Mouse (Mus musculus) intestine, postnatal 0 days (tissue): Measurements from ENCODE around the gene Dnajc7. TPM values are rescaled to one million over a fixed set of nuclear protein-coding genes. Genes with fewer than 3 reads are reported as not detected.
"Not testable (repeated sequence)": the region's sequence is repeated elsewhere in the genome, so short reads cannot be mapped to it uniquely, and the experiment has no call there.

Experiments used
- ATAC-seq: fragments of 200-750 bp; cut with Nextera tagmentation; 2 replicates; pipeline ENCODE4 v1.8.0; 2017; ENCODE audit warnings: mild to moderate bottlenecking, moderate TSS enrichment, moderate library complexity
- H3K27ac ChIP-seq: fragments of 300-500 bp; sonication (generic); 2 replicates; pipeline ENCODE4 v1.5.1; 2014; ENCODE audit warnings: mild to moderate bottlenecking, low read depth, low read length, moderate library complexity
- H3K27me3 ChIP-seq: fragments of 300-500 bp; sonication (generic); replicated peaks from 2 replicates; pipeline ENCODE4 v1.6.1; 2014; ENCODE audit warnings: low read length, mixed read lengths; ENCODE audit not compliant: control insufficient read depth, insufficient read depth
- H3K36me3 ChIP-seq: fragments of 300-500 bp; sonication (generic); 2 replicates; pipeline ENCODE4 v1.6.1; 2014; ENCODE audit warnings: mild to moderate bottlenecking, moderate library complexity; ENCODE audit not compliant: control insufficient read depth, insufficient read depth
- H3K4me1 ChIP-seq: fragments of 300-500 bp; sonication (generic); replicated peaks from 2 replicates; pipeline ENCODE4 v1.6.1; 2014; ENCODE audit warnings: antibody characterized with exemption, low read length, mixed read lengths; ENCODE audit not compliant: control insufficient read depth, insufficient read depth
- H3K4me2 ChIP-seq: fragments of 300-500 bp; sonication (generic); replicated peaks from 2 replicates; pipeline ENCODE4 v1.6.1; 2014; ENCODE audit warnings: low read depth, mild to moderate bottlenecking, moderate library complexity
- H3K4me3 ChIP-seq: fragments of 300-500 bp; sonication (generic); 2 replicates; pipeline ENCODE4 v1.5.1; 2014; ENCODE audit warnings: low read depth, low read length
- H3K9ac ChIP-seq: fragments of 300-500 bp; sonication (generic); 2 replicates; pipeline ENCODE4 v1.6.1; 2014; ENCODE audit warnings: mild to moderate bottlenecking, low read depth, low read length
- H3K9me3 ChIP-seq: fragments of 300-500 bp; sonication (generic); 2 replicates; pipeline ENCODE4 v1.6.1; 2016; ENCODE audit warnings: mixed run types; ENCODE audit not compliant: control insufficient read depth
- CTCF ChIP-seq: sonication (generic); IDR thresholded peaks from 2 replicates; pipeline ENCODE4 v1.5.1; 2016; ENCODE audit warnings: low read depth, mild to moderate bottlenecking, control low read depth, antibody characterized with exemption, moderate library complexity
- WGBS: fragments of 180-500 bp; shearing (Covaris S2); extraction: QIAGEN DNeasy Blood & Tissue Kit; methylation state at CpG from one replicate; pipeline ENCODE4 v1.1.7; 2014; 5-methylcytosine and 5-hydroxymethylcytosine counted together
- polyA plus RNA-seq: library from polyadenylated mRNA; unstranded; fragments of >200 nt; fragmentation: Nextera tagmentation; extraction: Ambion mirVana; gene quantifications from 2 replicates; pipeline ENCODE4 v1.2.1, GENCODE M21; 2015

The Dnajc7 gene
- 72.9 and 80.2 TPM in 2 replicates for polyA plus RNA-seq

DNA sequence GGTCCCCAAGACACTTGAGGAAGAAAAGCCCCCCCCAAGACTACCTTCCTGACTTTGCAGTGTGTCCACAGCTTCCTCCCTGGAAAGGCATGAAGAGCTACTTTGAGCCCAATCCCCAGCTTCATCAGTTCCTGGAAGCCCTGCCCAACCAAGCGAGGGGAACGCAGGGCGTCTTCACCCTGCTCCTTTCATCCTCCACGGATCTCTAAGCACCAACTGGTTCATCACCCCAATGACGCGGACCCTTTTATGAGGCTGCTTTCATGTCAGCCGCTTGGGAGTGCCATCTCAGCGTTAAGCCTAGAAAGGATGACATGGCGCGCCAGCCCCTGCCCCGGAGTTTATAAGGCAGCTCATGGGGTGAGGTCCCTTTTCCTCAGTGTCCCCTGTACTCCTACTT is at the start of gene Dnajc7:
Gene Dnajc7, minus strand, starts transcription at position 187 of the 400 bp plus-strand sequence.
- no peak; the same call in 1 of the 2 replicates for ATAC-seq
- Histone ChIP-seq H3K4me3 (peak within 1 kb of the TSS; percentile 99), H3K4me2 (peak within 1 kb of the TSS; percentile 90), H3K36me3 (peaks cover 3% of the 10 kb centered on the region; the same call in 1 of the 2 replicates), H3K9ac (peak within 1 kb of the TSS; percentile 90), H3K27me3 (no peaks in the 10 kb centered on the region), H3K27ac (peak within 1 kb of the TSS; percentile 94), H3K9me3 (no peaks in the 10 kb centered on the region), H3K4me1 (peaks cover 9% of the 10 kb centered on the region; the same call in 1 of the 2 replicates)
- WGBS = 3% methylated on average over 11 of the region's 11 CpGs
- no peak for TF ChIP-seq CTCF

DNA sequence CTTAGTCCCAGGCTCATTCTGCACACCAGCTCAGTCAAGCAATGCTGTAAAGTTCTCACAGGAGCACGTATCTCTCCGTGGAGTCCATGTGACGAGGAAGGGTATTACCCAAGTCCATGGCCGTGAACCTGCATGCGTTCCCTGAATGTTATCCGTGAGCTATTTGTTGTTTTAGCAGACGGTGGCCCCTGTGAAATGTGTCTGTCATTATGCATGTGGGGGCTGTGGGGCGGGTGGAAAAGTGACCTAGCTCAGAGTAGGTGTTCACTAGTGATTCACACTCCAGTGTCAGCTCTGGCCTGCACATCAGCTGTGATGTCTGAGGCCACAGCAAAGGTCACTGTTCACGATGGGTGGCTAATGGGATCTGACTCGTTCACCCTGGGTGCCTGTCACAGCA is 39.8 kb upstream of the Dnajc7 start:
- Histone ChIP-seq H3K36me3 (no peaks in the 10 kb centered on the region), H3K27ac (no peak overlapping the region), H3K9ac (no peak overlapping the region), H3K27me3 (no peaks in the 10 kb centered on the region), H3K4me1 (no peaks in the 10 kb centered on the region), H3K9me3 (no peaks in the 10 kb centered on the region), H3K4me2 (no peak overlapping the region), H3K4me3 (no peak overlapping the region)
- no peak for ATAC-seq
- WGBS = 66% methylated on average over 10 of the region's 10 CpGs
- TF ChIP-seq CTCF = no peak

DNA sequence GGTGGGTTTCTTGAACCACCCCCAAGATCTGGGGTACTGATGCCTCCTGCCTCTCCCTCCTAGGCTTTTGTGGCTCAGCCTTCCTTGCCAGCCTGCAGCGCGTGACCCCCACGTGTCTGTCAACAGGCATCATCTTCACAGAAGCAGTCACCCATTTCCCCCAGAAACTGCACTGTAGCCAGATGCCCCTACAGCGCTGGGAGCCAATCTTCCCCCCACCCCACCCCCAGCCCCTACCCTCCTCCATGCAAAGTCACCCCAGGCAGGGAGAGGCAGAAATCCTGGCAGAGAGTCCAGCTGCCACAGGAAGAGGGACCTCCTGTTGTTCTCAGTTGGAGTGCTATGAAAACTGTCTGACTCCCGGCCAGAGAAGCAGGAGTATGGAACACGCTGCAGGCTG is 36.5 kb upstream of the Dnajc7 start:
- H3K9ac ChIP-seq = no peak overlapping the region
- no peak overlapping the region for H3K4me3 ChIP-seq
- H3K27me3 ChIP-seq = no peaks in the 10 kb centered on the region
- no peaks in the 10 kb centered on the region for H3K9me3 ChIP-seq
- TF ChIP-seq CTCF = no peak
- no peaks in the 10 kb centered on the region for H3K36me3 ChIP-seq
- WGBS = 24% methylated on average over 6 of the region's 6 CpGs
- no peaks in the 10 kb centered on the region for H3K4me1 ChIP-seq
- H3K4me2 ChIP-seq = no peak overlapping the region
- no peak overlapping the region for H3K27ac ChIP-seq
- ATAC-seq = no peak

DNA sequence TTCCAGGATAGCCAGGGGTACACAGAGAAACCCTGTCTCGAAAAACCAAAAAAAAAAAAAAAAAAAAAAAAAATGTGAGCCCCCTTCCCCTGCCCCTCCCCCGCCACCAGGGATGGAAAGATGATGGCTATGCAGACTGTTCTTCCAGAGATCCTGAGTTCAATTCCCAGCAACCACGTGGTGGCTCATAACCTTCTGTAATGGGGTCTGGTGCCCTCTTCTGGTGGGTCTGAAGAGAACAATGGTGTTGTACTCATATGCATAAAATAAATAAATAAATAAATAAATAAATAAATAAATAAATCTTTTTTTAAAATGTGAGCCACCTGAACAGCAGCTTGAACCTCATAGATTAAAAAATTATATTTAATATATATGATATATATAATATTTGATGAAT is 35.6 kb upstream of the Dnajc7 start:
- not testable (repeated sequence) for H3K4me3 ChIP-seq, H3K36me3 ChIP-seq, ATAC-seq, H3K4me2 ChIP-seq, H3K4me1 ChIP-seq, H3K9me3 ChIP-seq, H3K27ac ChIP-seq, H3K27me3 ChIP-seq, H3K9ac ChIP-seq
- peak; percentile 39 for TF ChIP-seq CTCF
- WGBS = 56% methylated on average over 2 of the region's 3 CpGs

DNA sequence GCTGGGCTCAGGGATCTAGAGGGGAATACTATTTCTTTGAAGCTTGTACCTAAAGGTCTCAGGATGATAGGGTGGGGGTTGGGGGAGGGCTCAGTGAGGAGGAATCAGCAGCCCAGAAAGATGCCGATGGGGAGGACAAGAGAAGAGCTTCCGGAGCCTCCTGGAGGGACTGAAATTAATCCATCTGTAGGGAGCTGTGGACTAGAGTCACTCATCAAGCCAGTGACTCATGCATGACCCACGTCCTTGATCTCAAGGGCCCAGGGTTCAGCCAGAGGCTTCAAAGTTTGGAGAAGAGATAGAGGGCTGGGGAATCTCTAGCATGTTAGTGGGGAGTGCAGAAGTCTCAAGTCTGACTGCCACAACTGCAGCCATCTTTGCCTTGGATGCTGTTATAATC is 31.8 kb upstream of the Dnajc7 start:
- Histone ChIP-seq H3K27ac (no peak overlapping the region), H3K4me1 (no peaks in the 10 kb centered on the region), H3K9me3 (no peaks in the 10 kb centered on the region), H3K9ac (no peak overlapping the region), H3K36me3 (no peaks in the 10 kb centered on the region), H3K4me3 (no peak overlapping the region), H3K4me2 (no peak overlapping the region), H3K27me3 (peaks cover 18% of the 10 kb centered on the region)
- no peak for TF ChIP-seq CTCF
- no peak for ATAC-seq
- 27% methylated on average over 3 of the region's 3 CpGs for WGBS

DNA sequence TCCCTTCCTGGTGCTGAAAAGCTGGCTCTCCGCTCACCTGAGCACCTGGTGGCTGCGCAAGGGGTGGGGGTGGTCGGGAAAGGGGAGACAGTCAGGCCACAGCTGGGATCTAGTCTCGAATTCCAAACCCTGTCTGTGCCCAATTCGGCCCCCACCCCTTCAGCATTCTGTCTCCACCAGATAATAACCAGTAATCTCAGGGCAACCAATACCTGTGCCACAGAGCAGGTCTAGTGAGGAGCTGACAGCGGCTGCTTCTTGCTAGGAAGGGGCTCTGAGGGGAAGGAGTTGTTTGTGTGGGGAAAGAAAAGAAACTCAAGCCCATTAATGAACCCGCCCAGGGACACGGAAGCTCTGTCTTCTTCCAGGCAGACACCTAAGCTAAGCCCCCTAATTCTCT is 31.2 kb upstream of the Dnajc7 start:
- no peak for TF ChIP-seq CTCF
- no peak overlapping the region for H3K4me2 ChIP-seq
- no peaks in the 10 kb centered on the region for H3K9me3 ChIP-seq
- no peaks in the 10 kb centered on the region for H3K36me3 ChIP-seq
- H3K4me3 ChIP-seq = no peak overlapping the region
- peaks cover 18% of the 10 kb centered on the region for H3K27me3 ChIP-seq
- whole genome bisulfite sequencing = 10% methylated on average over 8 of the region's 8 CpGs
- H3K9ac ChIP-seq = no peak overlapping the region
- ATAC-seq = no peak
- H3K4me1 ChIP-seq = no peaks in the 10 kb centered on the region
- H3K27ac ChIP-seq = no peak overlapping the region

DNA sequence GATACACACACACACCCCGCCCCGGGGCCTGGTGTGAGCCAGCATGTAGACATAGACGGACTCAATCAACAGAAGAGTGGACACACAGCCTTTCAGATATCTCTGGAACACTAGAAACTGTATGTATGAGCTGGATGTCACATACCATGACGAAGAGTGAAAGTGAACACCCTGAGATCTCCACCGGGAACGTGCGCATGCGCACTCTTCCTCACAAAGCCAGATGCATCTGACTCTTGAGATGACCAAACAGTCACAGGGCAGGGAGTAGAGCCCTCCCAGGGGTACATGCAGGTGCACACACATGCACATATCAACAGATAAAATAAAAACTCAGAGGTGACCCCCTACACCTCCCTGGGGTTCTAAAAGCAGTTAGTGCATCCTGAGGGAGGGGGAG is 28.4 kb upstream of the Dnajc7 start:
- no peak for ATAC-seq
- 81% methylated on average over 8 of the region's 8 CpGs for WGBS
- no peak for TF ChIP-seq CTCF

More for the DNA sequence above, 28.4 kb upstream of the Dnajc7 start:
- Histone ChIP-seq H3K4me2 (no peak overlapping the region), H3K4me3 (no peak overlapping the region), H3K36me3 (no peaks in the 10 kb centered on the region), H3K9ac (no peak overlapping the region), H3K27me3 (peaks cover 18% of the 10 kb centered on the region), H3K9me3 (no peaks in the 10 kb centered on the region), H3K4me1 (no peaks in the 10 kb centered on the region), H3K27ac (no peak overlapping the region)
